Mouse (Mus musculus): ENCODE data around the gene Trp53.
"Not testable (repeated sequence)": the region's sequence is repeated elsewhere in the genome, so short reads cannot be mapped to it uniquely, and the experiment has no call there.

The Trp53 gene

GRCm38 (mm10) chr11:69594853-69595252 is 14.7 kb downstream of the Trp53 start:
- DNase-seq (ENCODE audit: low spot score) = no peak

- DNase-seq (ENCODE audit: low spot score) = no peak
Measured at GRCm38 (mm10) chr11:69599436-69599835, 19.3 kb downstream of the Trp53 start.

DNA sequence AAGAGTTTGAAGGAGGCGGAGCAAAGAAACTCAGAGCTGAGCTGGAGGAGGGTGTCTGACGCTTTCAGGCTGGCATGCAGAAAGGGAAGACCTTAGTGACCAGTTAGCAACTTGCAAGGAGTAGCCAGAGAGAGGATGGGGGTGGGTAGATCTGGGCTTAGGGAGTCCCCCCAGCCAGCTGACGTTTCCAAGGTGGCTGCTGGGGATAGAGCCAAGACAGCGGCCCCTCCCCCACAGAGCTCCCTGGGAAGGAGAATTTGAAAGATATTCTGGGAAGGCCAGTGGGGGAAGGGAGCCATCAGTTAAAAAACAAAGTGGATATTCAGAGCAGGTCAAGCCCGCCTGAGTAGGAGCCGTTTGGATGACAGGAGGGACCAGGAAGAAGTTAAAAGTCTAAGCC is 19.9 kb downstream of the Trp53 start:
- peak; percentile 57 for DNase-seq (ENCODE audit: low spot score)

DNA sequence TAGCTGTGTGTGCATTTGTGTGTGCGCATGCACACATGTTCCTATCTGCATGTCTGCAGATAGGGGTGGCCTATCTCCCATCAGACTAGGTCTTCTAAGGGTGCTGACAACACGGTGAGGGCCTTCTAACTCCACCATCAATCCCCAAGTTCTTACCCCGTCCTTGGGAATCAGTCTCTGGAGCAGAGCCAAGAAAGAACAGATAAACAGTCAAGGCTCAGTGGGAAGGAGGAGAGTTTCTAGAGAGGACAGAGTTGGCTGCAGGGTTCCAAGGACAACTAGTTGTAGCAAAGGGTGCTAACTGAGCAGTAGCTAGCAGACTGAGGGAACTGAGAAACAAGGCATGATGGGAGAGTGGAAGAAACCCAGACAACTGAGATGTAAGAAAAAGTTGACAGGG is 21.6 kb downstream of the Trp53 start:
- no peak for DNase-seq (ENCODE audit: low spot score)

GRCm38 (mm10) chr11:69603516-69603915 is 23.4 kb downstream of the Trp53 start:
- DNase-seq (ENCODE audit: low spot score) = no peak

DNA sequence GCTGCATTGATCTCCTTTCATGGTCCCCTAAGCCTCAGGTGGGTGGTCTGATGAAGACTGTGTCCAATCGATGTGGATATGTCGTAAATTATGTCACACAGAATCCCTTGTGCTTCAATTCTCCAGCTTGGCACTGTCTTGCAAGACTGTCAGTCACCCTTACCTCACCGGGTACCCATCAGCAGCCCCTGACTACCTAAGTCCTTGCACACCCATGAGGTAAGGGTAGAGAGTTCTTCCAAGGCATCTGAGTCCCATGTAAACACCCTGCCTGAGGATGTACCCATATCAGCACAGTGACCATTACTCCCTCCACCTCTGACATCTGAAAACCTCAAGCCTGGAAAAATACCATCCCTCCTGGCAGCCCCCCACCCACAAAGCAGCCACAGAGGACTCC is 24.2 kb downstream of the Trp53 start:
- no peak for DNase-seq (ENCODE audit: low spot score)

GRCm38 (mm10) chr11:69604795-69605664 is 24.9 kb downstream of the Trp53 start:
- no peak for DNase-seq (ENCODE audit: low spot score)

DNA sequence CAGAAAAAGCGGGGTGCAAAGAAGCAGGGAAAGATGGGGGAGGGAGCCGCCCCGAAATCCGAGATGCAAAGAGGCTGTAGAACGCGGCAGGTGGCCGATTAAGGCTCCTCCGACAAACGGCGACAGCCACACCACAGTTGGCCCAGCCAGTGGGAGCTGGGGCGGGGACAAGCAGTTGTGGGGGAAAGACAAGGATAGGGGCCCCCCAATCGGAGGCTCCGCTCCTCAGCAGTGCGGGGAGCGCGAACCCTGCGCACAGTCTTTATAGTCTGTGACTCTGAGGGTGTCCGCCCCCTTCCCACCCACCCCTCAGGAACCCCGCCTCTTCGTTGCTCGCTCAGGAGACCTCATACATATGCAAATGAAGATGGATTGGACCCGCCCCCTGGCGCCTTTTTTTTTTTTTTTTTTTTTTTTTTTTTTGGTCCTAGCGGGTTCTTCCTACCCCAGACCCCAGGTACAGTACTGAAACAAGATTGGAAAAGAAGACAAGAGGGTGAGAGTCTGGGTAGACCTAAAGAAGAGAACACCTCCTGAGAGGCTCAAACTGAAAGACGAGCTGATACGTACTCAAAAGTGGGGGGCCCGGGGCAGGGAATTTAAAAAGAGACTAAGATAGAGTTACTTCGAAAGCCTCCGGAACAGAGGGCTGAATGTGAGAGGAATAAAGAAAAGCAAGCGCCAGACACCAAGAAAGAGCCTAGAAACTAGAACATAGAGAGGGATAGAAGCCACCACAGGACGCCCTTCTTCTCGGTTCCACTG is 25.7 kb downstream of the Trp53 start, which contains the start of gene Atp1b2:
TSS of gene Atp1b2 (minus strand) at position 217 of the 765 bp plus-strand sequence.
- DNase-seq (ENCODE audit: low spot score) = no peak

GRCm38 (mm10) chr11:69606491-69606795 is 26.3 kb downstream of the Trp53 start:
- DNase-seq (ENCODE audit: low spot score) = no peak

GRCm38 (mm10) chr11:69606832-69607231 is 26.7 kb downstream of the Trp53 start:
- DNase-seq (ENCODE audit: low spot score) = no peak

DNA sequence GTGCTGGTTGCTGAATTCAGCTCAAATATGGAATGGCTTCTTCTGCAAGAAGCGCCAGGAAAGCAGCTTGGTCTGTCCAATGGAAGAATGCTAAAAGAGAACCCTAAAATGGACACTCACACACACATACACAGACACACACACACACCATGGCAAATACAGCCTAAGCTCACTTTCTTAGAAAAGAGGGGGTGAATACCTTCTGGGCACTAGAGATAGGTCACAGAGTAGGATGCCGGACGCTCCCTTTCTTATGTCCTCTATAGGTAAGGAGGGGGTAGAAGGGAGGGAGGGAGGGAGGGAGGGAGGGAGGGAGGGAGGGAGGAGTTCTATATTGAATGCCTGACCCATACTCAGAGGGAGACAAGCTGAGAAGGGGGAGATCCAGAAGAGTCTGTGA is 28.4 kb downstream of the Trp53 start:
- DNase-seq (ENCODE audit: low spot score) = no peak

GRCm38 (mm10) chr11:69609416-69609815 is 29.3 kb downstream of the Trp53 start:
- DNase-seq (ENCODE audit: low spot score) = no peak

GRCm38 (mm10) chr11:69610899-69611298 is 30.7 kb downstream of the Trp53 start:
- DNase-seq (ENCODE audit: low spot score) = no peak

DNA sequence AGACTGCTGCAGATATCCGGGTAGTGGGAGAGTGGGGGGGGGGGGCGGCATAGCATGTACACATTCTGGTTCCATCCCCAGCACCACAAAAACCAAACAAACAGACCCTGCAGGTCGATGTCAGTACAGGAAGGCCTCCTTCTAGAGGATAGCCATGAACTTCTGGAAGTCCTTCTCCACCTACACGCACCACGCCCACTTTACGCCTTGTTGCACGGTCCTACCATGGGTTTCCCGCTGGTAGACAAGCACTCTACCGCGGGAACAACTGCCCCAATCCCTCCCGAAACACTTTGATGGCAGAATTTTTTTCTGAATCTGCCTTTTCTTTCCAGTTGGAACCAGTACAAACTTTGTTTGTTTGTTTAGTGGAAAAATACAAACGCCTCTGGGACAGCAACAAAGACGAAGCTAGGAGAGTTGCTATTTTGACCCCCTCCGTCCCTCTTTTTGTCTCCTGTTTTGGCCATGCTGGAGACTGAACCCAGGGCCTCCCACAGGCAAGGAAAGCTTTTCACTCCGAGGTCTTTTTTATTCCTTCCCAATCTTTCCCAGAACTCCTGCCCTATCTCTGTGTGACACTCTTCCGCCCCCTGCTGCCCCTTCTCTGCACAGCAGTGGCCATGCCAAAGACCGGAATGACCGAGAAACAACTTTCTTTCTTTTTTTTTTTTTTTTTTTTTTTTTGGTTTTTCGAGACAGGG is 33.5 kb downstream of the Trp53 start:
- peak; percentile 61 for DNase-seq (ENCODE audit: low spot score)

DNA sequence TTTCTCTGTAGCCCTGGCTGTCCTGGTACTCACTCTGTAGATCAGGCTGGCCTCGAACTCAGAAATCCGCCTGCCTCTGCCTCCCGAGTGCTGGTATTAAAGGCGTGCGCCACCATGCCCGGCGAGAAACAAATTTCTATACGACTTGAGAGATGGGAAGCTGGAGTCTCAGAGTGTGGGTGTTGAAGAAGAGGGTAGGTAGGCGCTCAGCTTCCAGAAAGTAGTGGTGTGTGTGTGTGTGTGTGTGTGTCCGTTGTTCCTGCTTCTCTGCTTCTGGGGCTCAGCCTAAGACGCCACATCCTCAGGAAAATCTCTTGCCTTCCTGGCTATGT is 34.1 kb downstream of the Trp53 start:
- not testable (repeated sequence) for DNase-seq (ENCODE audit: low spot score)

DNA sequence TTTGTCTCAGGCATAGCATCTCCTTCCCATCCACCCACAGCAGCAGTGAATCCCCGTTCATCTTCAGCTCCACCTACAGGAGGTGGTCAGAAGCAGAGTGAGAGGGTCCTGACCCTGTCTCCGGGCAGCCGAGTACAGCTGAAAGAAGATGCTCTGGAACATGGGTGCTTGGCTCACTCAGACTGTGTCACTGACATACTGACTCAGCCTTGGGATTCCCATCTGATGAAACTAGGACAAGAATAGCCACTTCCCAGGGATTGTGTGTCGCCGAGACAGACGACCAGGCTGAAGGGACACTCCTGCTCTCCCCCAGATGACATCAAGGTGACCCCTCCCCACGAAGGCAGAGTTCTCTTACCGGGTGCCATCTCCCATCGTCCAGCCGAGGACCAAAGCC is 36.6 kb downstream of the Trp53 start:
- DNase-seq (ENCODE audit: low spot score) = no peak

- DNase-seq (ENCODE audit: low spot score) = no peak
Measured at GRCm38 (mm10) chr11:69617805-69618204, 37.6 kb downstream of the Trp53 start, which contains the start of gene Shbg. Gene Shbg, minus strand, starts transcription at chr11:69617905.

- DNase-seq (ENCODE audit: low spot score) = no peak
Measured at GRCm38 (mm10) chr11:69620394-69621081, 40.4 kb downstream of the Trp53 start.

DNA sequence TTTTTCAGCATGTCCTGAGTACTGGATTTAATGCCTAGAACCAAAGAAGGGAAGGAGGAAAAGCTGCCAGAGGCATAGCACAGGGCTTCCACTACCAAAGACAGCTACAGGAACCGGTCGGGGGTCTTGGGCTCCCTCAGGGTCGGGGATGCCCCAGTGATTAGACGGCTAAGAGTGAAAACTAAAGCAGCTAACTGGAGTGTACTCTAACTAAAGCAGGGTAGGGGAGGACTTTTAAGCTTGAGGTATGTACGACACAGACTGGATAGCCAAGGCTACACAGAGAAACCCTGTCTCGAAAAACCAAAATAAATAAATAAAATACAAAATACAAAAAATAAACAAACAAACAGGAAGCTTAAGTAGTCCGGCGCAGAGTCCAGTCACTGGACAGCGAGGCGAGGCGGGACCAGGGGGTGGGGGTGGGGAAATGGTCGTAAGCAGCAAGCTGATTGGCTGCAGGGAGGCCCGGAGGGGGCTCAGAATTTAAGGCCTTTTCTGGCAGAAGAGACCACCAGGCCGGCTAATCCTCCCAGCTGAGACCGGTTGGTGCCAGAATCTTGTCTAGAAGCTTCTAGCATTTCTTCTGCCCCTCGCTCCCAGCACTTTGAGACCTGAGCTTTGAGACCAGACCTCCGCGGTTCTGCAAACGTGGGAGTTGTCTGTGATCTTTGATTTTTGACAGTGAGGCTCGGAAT is 41.6 kb downstream of the Trp53 start, which contains the start of gene Sat2:
TSS of gene Sat2 (plus strand) at position 454 of the 698 bp plus-strand sequence.
- no peak for DNase-seq (ENCODE audit: low spot score)

DNA sequence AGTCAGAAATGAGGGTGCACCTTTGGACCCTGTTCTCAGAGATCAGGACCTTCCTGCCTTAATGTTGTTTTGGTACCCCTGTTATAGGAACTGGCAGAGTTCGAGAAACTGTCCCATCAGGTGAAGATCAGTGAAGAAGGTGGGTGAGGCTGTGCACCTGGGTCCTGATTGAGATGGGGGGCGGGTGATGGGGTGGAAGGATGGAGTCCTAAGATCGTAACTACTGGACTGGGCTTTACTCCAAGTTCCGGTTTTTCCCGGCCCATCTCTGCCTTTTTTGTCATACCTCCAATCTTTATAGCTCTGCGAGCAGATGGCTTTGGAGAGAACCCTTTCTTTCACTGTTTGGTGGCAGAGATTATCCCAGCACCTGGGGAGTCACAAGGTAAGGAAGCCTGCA is 42.2 kb downstream of the Trp53 start:
- DNase-seq (ENCODE audit: low spot score) = no peak

- DNase-seq (ENCODE audit: low spot score) = no peak
Measured at GRCm38 (mm10) chr11:69623006-69623405, 42.8 kb downstream of the Trp53 start.
